Mouse (Mus musculus) bone marrow, adult 2 months (tissue): ENCODE measurements around the gene Foxo6.

Experiments used
- CTCF ChIP-seq: fragments of 200-500 bp; IDR thresholded peaks from 2 replicates; pipeline ENCODE4 v1.5.1; 2011; ENCODE audit warnings: low read length, control low read depth; ENCODE audit not compliant: control insufficient read depth, insufficient read depth
- POLR2A ChIP-seq: fragments of 200-500 bp; IDR thresholded peaks from 2 replicates; pipeline ENCODE4 v1.6.1; 2011; ENCODE audit warnings: low read depth, mild to moderate bottlenecking, control low read depth, low read length, borderline replicate concordance; ENCODE audit not compliant: control insufficient read depth

DNA sequence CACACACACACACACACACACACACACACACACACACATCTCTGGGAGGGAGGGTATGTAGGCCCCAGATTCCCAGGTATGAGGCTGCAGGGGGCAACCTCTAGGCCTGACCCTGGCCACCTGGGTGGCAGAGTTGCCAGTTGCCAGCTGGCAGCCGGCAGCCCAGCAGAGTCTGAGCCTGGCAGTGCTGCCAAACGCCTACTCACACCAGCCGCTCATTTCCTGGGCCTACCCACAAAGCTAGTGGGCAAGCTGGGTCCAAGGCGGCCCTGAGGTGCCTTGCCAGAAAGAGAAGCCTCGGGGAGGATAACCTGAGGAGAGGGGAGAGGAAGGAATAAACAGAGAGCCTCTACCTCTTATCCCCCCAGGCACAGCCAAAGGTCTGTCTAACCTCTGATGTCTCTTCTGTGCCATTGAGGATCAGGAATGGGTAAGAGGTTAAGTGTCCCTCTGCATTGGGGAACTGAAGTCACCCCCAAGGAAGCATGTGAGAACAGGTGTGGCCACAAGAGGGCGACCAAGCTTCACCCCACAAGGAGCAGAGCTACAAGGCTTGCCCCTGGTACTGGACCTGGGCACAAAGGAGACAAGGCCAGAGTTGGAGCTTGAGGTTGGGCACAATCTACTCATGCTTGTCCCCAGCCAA, 61.9 kb downstream of the Foxo6 start:
- TF ChIP-seq POLR2A (no peak), CTCF (peak; percentile 85)
